Mouse (Mus musculus): Measurements from ENCODE around the gene Cnksr3. TPM values are rescaled to one million over a fixed set of nuclear protein-coding genes. Genes with fewer than 3 reads are reported as not detected.

Gene Cnksr3
- total and polyA plus RNA-seq, 2 experiments from 2014 or later, result 2.0 to 3.5 TPM

GRCm38 (mm10) chr10:7077971-7078370 lies 134.1 kb downstream of the Cnksr3 start:
- DNase-seq, result no peak
- Histone ChIP-seq H3K9ac (no peak overlapping the region), H3K27me3 (ENCODE audit: insufficient read depth, low read length) (no peaks in the 10 kb centered on the region), H3K9me3 (ENCODE audit: low read length) (no peaks in the 10 kb centered on the region), H3K36me3 (ENCODE audit: insufficient read depth) (no peaks in the 10 kb centered on the region), H3K4me1 (ENCODE audit: insufficient read depth) (no peaks in the 10 kb centered on the region), H3K27ac (ENCODE audit: low read depth, low read length) (no peak overlapping the region), H3K4me2 (ENCODE audit: low read depth) (no peak overlapping the region), H3K4me3 (ENCODE audit: low read depth, low read length) (no peak overlapping the region)
- ATAC-seq, result no peak
- no peak for TF ChIP-seq CTCF (IDR thresholded peaks at IDR 0.05; ENCODE audit: low read depth)
- WGBS, result 85% methylated on average over 1 of the region's 1 CpGs

DNA sequence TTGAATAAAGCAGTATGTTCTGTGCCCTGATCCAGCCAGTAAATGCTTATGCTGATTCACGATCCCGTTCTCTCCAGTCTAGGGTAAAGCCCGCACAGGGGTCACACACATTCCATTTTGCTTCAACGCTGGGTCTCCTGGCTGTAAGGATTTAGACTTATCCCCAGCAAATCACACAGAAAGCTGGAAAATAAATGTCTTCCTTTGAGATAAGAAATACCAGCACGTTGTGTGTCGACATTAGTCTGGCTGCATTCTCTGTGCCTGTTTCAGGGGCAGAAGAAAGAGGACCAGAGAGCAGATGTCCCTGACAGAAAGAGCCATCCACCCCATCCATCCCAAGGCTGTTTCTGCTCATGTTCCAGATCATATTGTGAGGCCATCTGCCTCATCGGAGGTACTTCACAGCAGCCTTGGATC lies 134.6 kb downstream of the Cnksr3 start:
- WGBS, result 76% methylated on average over 7 of the region's 7 CpGs
- Histone ChIP-seq H3K9me3 (ENCODE audit: low read length) (no peaks in the 10 kb centered on the region), H3K4me1 (ENCODE audit: insufficient read depth) (no peaks in the 10 kb centered on the region), H3K4me3 (ENCODE audit: low read depth, low read length) (no peak overlapping the region), H3K27ac (ENCODE audit: low read depth, low read length) (no peak overlapping the region), H3K27me3 (ENCODE audit: insufficient read depth, low read length) (no peaks in the 10 kb centered on the region), H3K9ac (no peak overlapping the region), H3K4me2 (ENCODE audit: low read depth) (no peak overlapping the region), H3K36me3 (ENCODE audit: insufficient read depth) (no peaks in the 10 kb centered on the region)
- ATAC-seq, result no peak
- TF ChIP-seq CTCF (IDR thresholded peaks at IDR 0.05; ENCODE audit: low read depth), result no peak
- no peak for DNase-seq

- H3K36me3 ChIP-seq (ENCODE audit: insufficient read depth), result no peaks in the 10 kb centered on the region
- no peak overlapping the region for H3K9ac ChIP-seq
- H3K4me3 ChIP-seq (ENCODE audit: low read depth, low read length), result no peak overlapping the region
- no peaks in the 10 kb centered on the region for H3K4me1 ChIP-seq (ENCODE audit: insufficient read depth)
- ATAC-seq (0 out of 2 replicates have a peak, but pooled peaks have one; percentile 14), DNase-seq (no peak)
- 61% methylated on average over 7 of the region's 8 CpGs for WGBS
- no peaks in the 10 kb centered on the region for H3K27me3 ChIP-seq (ENCODE audit: insufficient read depth, low read length)
- H3K27ac ChIP-seq (ENCODE audit: low read depth, low read length), result no peak overlapping the region
- H3K4me2 ChIP-seq (ENCODE audit: low read depth), result no peak overlapping the region
- no peak for TF ChIP-seq CTCF (IDR thresholded peaks at IDR 0.05; ENCODE audit: low read depth)
- no peaks in the 10 kb centered on the region for H3K9me3 ChIP-seq (ENCODE audit: low read length)
Observed at GRCm38 (mm10) chr10:7076662-7077211, 135.3 kb downstream of the Cnksr3 start.

- H3K4me3 ChIP-seq (ENCODE audit: low read depth, low read length), result no peak overlapping the region
- 12% methylated on average over 8 of the region's 8 CpGs for WGBS
- H3K9ac ChIP-seq, result no peak overlapping the region
- H3K4me1 ChIP-seq (ENCODE audit: insufficient read depth), result no peaks in the 10 kb centered on the region
- no peaks in the 10 kb centered on the region for H3K36me3 ChIP-seq (ENCODE audit: insufficient read depth)
- H3K4me2 ChIP-seq (ENCODE audit: low read depth), result no peak overlapping the region
- ATAC-seq (peak; percentile 92), DNase-seq (peak; percentile 82)
- no peaks in the 10 kb centered on the region for H3K27me3 ChIP-seq (ENCODE audit: insufficient read depth, low read length)
- no peaks in the 10 kb centered on the region for H3K9me3 ChIP-seq (ENCODE audit: low read length)
- peak; percentile 84 for TF ChIP-seq CTCF (IDR thresholded peaks at IDR 0.05; ENCODE audit: low read depth)
- H3K27ac ChIP-seq (ENCODE audit: low read depth, low read length), result no peak overlapping the region
Observed at GRCm38 (mm10) chr10:7076201-7076600, 135.8 kb downstream of the Cnksr3 start.

DNA sequence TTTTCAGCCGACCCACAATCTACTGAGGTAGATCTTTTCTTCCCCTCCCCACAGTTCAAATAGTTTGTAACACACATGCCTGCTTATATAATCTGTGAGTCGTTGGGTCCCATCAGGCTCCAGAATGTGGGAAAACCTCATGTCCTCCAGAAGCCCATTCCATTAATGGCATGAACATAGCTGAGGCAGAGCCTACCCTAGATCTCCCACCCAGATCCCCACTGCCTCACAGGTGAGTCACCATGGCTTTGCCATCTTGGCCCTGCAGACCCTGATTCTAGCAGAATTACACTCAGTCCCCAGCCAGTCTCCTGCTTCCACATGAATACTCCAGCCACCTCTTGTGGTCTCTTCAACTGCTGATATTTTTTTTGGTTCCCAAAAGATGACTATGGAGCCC lies 136.4 kb downstream of the Cnksr3 start:
- no peak for TF ChIP-seq CTCF (IDR thresholded peaks at IDR 0.05; ENCODE audit: low read depth)
- Histone ChIP-seq H3K4me1 (ENCODE audit: insufficient read depth) (no peaks in the 10 kb centered on the region), H3K9ac (no peak overlapping the region), H3K9me3 (ENCODE audit: low read length) (no peaks in the 10 kb centered on the region), H3K4me3 (ENCODE audit: low read depth, low read length) (no peak overlapping the region), H3K36me3 (ENCODE audit: insufficient read depth) (no peaks in the 10 kb centered on the region), H3K27me3 (ENCODE audit: insufficient read depth, low read length) (no peaks in the 10 kb centered on the region), H3K27ac (ENCODE audit: low read depth, low read length) (no peak overlapping the region), H3K4me2 (ENCODE audit: low read depth) (no peak overlapping the region)
- ATAC-seq (no peak), DNase-seq (no peak)
- 94% methylated on average over 2 of the region's 2 CpGs for WGBS

DNA sequence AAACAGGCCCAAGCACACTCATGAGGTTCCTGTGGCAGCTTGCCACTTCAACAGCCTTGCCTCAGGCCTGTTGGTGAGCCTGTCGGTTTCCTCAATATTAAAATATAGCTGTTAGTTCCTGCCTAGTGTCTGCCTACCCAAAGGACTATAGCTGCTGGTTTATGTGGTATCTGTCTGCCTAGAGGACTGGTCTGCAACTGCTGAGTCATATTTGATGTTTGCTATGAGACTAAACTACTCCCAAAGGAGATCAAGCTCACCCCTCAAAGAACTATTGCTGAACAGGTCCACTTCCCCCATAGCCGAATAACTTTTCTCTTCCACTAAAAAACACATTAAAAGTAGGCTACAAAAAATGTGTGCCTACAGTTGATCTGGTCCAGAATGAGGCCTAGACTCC lies 137.8 kb downstream of the Cnksr3 start:
- no peaks in the 10 kb centered on the region for H3K27me3 ChIP-seq (ENCODE audit: insufficient read depth, low read length)
- H3K9me3 ChIP-seq (ENCODE audit: low read length), result no peaks in the 10 kb centered on the region
- 96% methylated on average over 2 of the region's 2 CpGs for WGBS
- no peak overlapping the region for H3K4me2 ChIP-seq (ENCODE audit: low read depth)
- H3K4me1 ChIP-seq (ENCODE audit: insufficient read depth), result no peaks in the 10 kb centered on the region
- no peaks in the 10 kb centered on the region for H3K36me3 ChIP-seq (ENCODE audit: insufficient read depth)
- H3K9ac ChIP-seq, result no peak overlapping the region
- no peak for ATAC-seq
- no peak for TF ChIP-seq CTCF (IDR thresholded peaks at IDR 0.05; ENCODE audit: low read depth)
- no peak for DNase-seq
- no peak overlapping the region for H3K27ac ChIP-seq (ENCODE audit: low read depth, low read length)
- no peak overlapping the region for H3K4me3 ChIP-seq (ENCODE audit: low read depth, low read length)

- Histone ChIP-seq H3K27ac (ENCODE audit: low read depth, low read length) (no peak overlapping the region), H3K9ac (no peak overlapping the region), H3K27me3 (ENCODE audit: insufficient read depth, low read length) (no peaks in the 10 kb centered on the region), H3K4me3 (ENCODE audit: low read depth, low read length) (no peak overlapping the region), H3K9me3 (ENCODE audit: low read length) (no peaks in the 10 kb centered on the region), H3K4me1 (ENCODE audit: insufficient read depth) (no peaks in the 10 kb centered on the region), H3K36me3 (ENCODE audit: insufficient read depth) (no peaks in the 10 kb centered on the region), H3K4me2 (ENCODE audit: low read depth) (no peak overlapping the region)
- no peak for DNase-seq
- no peak for ATAC-seq
- TF ChIP-seq CTCF (IDR thresholded peaks at IDR 0.05; ENCODE audit: low read depth), result no peak
- WGBS, result 87% methylated on average over 5 of the region's 5 CpGs
Observed at GRCm38 (mm10) chr10:7070924-7071323, 141.1 kb downstream of the Cnksr3 start.

All from forebrain, postnatal 0 days (tissue).